Mouse (Mus musculus): Measurements from ENCODE around the gene Ttc21a.

The Ttc21a gene

DNA sequence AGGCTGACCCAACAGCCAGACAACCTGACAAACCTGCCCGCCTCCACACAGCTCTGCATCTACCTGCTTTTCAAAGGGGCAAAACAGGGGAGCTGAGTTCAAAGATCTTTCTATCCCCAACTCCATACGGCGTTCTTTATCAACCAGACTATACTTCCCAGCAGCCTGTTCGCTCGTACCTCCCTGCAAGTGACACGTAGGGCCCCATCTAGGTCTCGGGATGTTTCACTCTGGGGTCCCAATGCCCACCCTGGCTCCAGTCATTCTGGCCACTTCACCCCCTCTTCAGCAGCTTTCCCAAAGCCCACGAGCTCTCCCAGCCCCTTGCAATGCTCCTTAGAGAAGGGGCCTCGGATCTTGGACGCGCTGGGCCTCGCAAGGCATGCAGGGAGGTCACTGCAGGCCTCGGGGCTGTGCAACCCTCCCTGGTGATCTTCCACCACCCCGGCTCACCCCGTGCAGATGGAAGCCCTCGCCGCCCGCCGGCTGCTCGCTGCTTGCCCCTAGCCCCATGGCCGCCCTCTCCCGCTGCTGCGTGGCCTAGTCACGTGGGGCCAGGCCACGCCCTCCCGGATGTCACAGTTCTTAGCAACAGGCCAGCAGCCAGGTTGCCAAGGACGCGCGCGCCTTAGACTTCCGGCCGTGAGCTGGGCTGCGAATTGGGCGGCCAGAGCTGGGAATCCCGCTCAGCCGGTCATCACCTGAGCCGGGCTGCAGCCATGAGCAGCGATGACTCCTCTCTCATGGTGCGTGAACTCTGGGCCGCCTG, at the start of gene Ttc21a, which contains the start of gene Gorasp1:
TSS of gene Ttc21a (plus strand) at position 602 of the 769 bp plus-strand sequence.
TSS of gene Gorasp1 (minus strand) at position 561 of the 769 bp plus-strand sequence.
- DNase-seq (ENCODE audit: low read depth, low spot score) = peak; percentile 95

DNA sequence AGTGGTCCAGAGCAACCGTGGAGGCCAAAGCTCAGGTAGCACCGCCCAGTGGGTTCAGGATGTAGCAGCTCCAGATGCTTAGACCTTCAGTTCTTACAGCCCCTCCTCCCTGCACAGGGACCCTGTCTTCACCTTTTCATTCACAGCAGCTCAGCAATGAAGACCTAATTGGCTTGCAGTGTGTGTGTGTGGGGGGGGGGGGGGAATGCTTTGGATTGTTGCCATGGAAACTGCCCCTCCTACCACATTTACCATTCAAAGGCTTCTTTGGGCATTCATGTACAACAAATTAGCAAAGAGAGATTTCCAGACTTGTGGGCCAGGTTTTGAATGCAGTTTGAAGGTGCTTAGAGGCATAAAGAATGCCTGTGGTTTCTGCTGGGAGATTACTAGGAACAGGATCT, 48.6 kb upstream of the Ttc21a start:
- no peak for DNase-seq (ENCODE audit: low read depth, low spot score)

DNA sequence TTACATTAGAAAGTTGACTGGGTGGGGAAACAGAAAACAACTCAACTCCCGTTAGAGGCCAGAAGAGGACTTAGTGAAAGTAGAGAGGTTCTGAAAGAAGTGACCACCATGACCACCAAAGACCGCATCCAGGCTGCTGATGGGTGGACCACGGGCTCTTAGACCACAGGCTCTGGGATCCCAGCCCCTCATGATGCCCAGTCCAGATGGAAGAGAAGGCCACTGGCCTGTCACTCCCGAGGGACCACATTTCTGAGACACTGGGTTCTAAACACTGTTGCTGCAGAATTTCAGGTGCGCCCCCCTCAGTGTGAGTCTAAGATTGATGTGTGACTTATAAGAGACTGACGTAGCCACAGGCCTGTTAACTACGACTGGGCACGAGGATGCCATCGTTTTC, 48.0 kb upstream of the Ttc21a start:
- no peak for DNase-seq (ENCODE audit: low read depth, low spot score)

DNA sequence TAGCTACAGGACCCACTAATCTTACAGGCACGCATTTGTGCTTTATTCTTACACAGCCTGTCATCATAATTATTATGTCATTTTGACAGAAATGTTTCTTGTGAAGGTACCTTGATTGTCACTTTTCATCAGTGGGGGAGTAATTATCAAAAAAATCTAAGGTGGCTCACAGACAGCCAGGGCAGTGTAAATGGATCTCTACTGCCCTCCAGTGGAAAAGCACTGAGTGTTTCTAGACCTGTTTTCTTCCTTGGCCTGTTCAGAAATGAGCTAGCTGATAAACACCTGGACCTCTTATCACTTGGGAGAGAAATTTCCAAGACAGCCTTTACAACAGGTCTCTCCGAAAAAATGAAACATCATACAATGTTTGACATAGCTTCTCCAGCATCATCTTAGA, 46.7 kb upstream of the Ttc21a start:
- DNase-seq (ENCODE audit: low read depth, low spot score) = peak; percentile 59

DNA sequence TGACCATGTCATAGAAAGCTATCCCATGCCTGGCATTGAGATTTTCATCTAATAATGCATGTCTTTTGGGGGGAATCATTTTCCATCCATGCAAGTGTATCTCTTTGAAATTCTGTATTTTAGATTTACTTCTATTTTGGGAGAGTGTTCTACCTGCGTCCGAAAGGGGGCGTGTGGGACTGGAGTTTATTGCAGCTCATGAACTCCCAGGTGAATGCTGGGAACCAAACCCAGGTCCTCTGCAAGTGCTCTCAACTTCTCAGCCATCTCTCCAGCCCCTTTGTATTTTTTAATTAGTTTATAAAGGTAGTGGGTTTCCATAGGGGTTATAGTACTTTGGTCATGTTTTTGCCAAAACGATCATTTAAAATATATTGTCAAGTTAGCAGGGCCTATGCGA, 43.5 kb upstream of the Ttc21a start:
- no peak for DNase-seq (ENCODE audit: low read depth, low spot score)

DNA sequence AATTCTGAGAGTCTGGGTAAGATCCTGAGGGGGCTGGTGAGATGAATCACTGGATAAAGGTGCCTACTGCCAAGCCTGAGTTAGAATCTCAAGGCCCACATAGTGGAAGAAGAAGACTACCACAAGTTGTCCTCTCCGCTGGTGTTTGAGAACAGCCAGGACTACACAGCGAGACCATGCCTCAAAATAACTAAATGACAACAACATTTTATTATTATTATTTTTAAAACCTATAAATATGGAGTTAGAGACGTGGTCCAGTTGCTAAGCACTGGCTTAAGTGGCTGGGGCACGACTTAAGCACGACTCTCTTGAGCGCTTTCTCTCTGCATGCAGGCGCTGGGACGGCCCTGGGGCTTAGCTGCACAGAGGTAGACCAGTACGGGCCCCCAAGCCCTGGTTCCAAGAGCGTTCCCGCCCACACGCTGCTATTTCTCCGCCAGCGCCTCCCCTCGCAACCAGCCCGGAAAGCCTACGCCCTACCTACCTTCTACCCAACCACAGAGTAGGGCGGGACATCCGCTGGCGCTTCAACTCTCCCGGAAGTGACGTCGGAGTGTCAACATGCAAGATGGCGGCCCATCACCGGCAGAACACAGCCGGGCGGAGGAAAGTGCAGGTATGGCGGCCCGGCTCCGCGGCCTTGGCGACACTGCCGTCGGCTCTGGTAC, 42.9 kb upstream of the Ttc21a start, which contains the start of gene Wdr48:
TSS of gene Wdr48 (plus strand) at position 540 of the 671 bp plus-strand sequence.
- peak; percentile 98 for DNase-seq (ENCODE audit: low read depth, low spot score)

DNA sequence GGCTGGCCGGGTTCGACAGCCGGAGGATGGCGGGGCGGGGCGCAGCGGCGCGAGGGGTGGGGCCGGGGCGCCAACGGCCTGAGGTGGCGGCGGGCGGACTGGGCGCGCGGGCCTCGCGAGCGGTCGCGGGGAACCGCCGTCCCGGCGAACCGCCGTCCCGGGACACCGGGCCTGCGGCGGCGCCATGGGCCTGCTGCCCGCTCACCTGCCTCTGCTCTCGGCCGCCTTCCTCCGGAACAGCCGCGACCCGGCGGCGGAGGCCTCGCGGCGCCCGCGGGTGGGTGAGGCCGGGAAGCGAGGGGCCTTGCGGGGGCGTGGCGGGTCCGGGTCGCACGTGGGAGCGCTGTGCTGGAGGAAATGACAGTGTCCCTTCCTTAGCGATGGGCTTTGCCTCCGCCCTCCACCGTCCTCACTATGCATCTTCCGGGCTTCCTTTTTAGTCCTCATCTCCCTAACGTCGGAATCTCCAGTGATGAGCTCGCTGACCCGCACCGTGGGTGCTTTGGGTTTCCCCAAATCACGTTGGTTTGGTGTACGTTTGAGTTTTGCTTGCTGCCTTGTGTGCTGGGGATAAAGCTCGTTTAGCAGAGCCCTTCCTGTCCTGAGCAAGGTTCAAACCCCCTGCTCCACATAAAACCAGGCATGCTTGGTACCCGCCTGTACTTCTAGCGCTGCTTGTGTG, 42.2 kb upstream of the Ttc21a start:
- DNase-seq (ENCODE audit: low read depth, low spot score) = peak; percentile 74

DNA sequence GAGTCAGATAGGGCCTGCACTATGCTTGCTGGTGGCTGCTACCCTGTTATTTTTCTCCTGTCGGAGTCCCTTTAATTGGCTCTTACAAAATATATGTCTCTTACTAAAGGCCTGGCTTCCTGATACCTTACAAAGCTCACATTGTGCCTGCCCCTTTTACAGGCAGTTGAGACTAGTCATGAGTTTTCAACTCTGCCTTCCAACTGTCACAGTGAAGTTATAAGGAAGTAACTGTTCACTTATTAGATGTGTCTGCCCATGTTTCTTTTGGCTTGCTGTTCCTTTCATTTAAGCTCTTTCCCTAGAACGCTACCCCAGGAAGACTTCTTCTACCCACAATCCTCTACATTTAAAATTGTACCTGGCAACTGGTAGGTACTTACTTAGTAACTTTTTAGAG, 38.0 kb upstream of the Ttc21a start:
- DNase-seq (ENCODE audit: low read depth, low spot score) = no peak

DNA sequence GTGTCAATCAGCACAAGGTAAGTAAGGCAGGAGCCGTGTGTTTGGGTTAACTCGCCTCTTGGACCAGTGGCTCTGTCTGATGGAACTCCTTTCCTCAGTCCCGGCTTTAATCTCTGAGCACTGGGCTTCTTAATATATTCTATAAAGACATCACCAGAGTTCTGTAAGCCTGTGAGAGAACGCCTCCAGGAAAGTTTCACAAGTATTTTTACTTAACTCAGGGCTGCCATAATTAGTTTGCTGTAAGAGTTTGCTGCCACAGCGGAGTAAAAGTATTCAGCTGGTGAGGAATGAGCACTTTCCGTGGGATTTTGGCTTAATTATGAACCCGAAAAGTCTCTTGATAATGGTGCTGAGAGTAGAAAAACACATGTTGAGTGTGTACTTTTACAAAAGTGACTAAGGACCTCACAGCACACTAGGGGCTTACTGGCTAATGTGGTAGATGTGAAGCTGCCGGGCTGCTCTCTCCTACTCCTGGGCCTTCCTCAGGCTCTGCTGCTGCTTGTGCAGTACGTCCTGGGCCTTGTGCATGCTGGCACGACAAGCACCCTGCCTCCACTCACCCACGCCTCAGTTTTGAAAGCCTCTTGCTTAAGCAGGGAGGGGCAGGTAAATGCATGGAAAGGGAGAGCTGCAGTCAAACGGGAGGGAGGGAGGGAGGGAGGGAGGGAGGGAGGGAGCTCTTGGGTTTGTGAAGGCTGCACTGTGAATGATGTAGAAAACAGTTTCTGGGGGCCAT, 34.8 kb upstream of the Ttc21a start:
- DNase-seq (ENCODE audit: low read depth, low spot score) = no peak

DNA sequence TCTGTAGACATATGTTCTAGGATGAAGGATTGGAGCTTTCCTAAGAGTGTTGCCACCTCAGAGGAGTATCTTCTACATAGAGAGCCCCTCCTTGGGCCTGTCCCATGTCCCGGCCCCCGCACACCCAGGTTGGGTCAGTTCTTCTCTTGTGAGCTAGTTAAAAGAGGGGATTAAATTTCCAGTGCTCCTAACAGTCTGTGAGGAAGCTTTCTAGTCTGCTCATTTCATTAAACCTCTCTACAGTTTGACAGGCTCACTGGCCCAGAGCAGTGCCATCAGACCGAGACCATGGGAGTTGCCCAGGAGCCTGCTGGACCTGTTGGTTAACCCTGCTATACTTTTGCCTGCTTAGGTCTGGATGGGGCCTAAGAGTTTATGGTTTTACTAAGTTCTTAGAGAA, 28.7 kb upstream of the Ttc21a start:
- no peak for DNase-seq (ENCODE audit: low read depth, low spot score)

DNA sequence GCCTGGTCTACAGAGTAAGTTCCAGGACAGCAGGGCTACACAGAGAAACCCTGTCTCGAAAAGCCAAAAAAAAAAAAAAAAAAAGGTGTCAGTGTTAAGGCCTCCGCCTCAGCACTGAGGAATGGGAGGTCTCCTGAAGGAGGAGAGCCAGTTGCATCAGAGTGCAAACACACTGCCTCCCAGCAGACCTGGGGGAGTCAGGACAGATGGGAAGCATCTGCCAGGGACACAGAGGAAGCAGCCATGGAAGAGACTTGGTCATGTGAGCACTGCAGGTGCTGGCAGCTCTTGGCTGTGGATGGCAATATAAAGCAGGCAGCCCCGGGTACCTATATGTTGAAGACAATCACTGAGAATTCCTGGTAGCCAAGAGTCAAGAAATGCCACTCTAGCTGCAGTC, 27.5 kb upstream of the Ttc21a start:
- no peak for DNase-seq (ENCODE audit: low read depth, low spot score)

DNA sequence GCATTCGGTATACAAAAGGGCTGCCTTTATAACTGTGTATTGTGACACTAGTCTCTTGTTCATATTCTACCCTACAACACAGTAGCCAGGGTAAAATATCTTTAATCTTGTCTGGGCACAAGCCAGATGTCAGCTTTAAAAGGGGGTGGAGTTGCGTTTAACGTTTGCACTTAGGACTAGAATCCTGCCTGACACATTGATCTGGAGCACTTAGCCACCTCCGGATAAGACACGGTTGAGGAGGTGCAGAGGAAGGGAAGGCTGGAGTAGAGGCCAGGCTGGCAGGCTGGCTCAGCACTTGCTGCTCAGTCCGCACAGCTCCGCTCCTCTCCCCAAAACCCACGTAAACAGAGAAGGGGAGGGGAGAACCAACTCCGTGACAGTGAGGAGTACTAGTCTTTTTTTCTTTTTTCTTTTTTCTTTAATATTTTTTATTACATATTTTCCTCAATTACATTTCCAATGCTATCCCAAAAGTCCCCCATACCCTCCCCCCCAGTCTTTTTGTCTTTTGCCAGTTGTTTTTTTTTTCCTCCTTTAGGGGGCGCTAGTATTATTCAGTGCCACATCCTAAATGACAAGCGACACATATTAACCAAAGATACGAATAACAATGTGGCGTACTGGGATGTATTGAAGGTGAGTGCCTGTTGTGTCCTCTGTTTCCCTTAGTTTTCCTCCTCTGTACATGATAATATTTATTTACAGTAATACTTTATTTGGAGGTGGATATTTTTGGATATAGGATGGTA, 24.1 kb upstream of the Ttc21a start:
- no peak for DNase-seq (ENCODE audit: low read depth, low spot score)

DNA sequence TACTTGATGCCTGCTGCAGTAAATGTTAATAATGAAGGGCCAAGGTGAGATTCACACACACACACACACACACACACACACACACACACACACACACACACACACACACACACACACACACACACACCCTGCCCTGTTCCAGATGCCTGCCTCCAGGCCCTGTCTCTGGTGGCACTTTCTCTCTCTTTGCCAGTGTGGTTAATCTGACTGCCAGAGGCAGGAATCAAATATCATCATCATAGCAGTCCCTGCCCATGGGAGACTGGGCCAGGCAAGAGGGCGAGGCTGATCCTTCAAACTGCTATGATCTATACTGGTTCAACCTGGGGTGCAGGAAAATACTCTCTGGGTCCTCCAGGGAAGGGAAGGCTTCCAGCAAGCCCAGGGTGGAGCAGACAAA, 17.5 kb upstream of the Ttc21a start:
- DNase-seq (ENCODE audit: low read depth, low spot score) = no peak

DNA sequence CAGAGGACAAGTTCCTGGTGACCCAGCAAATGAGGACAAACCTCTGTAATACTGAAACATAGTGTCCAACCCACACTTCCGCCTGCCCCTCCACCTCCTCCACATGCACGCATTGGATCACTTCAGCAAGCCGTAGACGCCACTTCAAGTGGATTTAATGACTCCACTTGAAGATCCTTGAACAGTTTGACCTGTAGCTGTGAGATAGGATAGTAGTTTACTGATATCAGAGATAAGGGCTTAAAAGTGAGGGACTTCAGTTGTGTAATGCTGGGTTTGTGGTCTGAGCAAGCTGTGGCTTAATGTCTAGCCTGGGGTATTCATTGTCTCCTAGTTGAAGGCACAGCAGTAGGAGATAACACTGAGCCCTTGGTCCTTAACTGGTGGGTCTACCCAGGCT, 13.9 kb upstream of the Ttc21a start:
- no peak for DNase-seq (ENCODE audit: low read depth, low spot score)

DNA sequence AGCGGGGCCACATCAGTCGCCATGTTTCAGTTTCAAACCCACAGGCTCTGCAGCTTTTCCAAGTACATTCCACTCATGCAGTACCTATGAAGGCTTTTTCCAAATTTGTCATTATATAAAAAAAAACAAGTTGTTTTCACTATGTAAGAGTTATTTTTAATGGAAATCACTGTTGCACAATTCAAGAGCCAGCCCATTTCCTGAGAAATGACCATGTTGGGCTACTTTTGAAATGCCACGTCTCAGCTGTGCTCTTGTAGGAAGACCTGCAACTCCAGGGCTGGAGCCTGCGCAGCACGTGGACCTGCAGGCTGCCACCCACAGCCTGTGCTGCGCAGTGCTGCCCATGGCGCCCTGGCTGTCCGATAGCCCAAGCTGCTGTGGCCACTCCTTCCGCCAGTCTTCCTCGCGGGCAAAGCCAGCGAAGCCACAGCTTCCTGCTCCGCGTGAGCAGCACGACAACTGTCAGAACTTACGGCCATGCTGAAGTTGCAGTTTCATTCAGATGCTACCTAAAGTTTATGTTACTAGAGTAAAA, 12.2 kb upstream of the Ttc21a start:
- DNase-seq (ENCODE audit: low read depth, low spot score) = no peak

DNA sequence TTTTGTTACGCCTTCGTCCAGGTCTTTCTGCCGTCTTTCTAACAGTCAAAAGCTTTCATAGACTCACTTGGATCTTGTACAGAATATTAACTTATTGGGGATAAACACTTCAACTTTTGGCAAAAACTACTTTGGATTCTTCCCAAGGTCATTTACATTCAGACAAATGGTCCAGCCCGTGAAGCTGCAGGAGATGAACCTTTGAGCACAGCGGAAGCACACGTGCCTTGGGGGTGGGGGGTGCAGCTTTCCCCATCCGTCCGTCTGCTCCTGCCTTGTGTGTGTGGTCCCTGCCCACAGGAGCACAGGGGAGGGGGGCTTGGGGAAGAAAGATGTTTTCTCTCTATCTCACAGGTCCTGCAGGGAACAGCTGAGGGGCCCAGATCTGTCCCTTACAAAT, 11.7 kb upstream of the Ttc21a start:
- DNase-seq (ENCODE audit: low read depth, low spot score) = no peak

DNA sequence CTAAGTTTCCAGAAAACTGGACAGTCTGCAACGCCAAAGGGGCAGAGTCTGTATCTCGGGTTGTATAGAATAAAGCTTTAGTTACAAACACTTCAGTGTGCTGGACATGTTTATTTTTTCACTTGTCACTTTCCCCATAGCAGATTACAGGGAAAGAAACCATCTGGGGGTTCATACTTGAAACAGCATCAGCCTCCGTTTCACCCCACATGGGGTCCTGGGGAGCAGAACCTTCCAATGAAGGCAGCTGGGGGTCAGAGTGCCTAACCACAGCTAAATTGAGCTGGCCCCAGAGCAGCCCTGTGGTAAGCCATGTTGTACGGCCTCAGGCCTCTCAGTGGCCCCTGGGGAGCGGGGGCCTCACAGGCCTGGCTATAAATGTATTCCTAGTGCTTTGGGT, 10.9 kb upstream of the Ttc21a start:
- no peak for DNase-seq (ENCODE audit: low read depth, low spot score)

DNA sequence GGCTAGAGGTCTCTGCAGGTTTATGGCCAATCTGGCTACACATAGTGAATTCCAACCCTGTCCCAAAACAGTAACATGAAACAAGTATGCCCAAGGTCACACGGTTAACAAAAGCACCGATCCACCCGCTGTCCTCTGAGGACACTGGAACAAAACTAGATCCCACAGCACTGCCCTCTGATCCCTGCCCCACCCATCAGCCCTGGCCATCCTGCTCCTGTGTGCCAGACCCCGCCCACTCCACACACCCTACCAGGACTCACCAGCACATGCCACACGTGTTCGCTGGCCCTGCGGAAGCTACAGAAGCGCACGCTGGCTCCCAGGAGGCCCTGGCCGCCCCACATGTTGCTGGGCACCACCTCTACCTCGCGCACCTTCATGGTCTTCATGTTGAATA, 5.0 kb upstream of the Ttc21a start:
- no peak for DNase-seq (ENCODE audit: low read depth, low spot score)

DNA sequence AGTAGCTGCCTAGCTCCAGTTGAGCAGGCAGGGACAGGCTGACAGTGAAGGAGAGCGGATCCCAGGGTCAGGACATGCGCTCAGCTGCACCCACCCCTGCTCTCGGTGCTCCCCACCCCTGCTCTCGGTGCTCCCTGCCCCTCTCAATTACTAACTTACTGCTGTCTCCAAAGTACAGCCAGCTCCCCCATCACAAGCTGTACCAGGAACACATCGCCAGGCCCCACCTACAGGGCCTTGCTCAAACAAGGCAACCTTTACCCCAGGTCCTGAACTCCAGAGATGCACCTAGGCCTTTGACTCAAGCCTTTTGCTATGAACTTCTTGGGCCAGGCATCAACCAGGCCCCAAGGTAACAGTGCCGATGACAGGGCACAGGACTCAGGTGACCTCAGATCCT, 3.7 kb upstream of the Ttc21a start:
- DNase-seq (ENCODE audit: low read depth, low spot score) = no peak

DNA sequence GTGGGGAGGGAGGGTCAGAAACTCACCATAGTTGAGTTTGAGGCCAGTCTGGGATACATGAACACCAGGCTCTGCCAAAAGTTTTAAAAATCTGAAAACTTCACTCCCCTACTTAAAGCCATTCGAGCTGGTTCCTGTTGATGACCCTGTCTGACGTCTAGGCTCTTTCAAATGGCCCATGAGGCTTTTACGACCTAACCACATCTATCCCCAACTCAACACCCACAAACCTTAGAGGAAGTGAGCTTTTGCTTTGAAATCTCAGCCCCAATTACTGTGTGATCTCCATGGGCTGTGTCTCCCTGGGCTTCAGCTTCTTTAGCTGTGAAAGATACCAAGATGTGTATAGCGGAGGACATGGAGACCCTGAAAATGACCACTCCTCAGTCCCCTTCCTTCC, 1.1 kb downstream of the Ttc21a start:
- DNase-seq (ENCODE audit: low read depth, low spot score) = peak; percentile 86

DNA sequence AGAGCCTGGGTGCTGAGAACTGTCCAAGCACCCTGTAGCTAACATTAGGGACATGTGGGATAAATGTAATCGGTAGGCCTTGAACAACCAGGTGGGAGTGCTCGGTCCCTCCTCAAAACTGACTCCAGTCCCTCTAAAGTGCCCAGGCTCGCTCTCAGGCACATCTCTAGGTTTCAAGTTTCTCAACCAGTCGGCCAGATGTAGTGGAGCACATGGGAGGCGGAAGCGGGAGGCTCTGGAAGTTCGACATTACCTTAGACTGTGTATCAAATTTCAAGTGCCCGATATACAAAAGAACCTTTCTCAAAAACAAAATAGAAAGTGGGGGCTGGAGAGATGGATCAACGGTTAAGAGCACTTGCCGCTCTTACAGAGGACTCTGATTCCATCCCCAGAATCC, 2.2 kb downstream of the Ttc21a start:
- DNase-seq (ENCODE audit: low read depth, low spot score) = no peak

All from CD4-positive helper T cell, adult 2 months (primary cell).